Mouse (Mus musculus) neural tube, embryonic 15.5 days (tissue): Measurements from ENCODE around the gene Ugt1a2. TPM values are rescaled to one million over a fixed set of nuclear protein-coding genes. Genes with fewer than 3 reads are reported as not detected.

Experiments used
- ATAC-seq: fragments of 200-750 bp; cut with Nextera tagmentation; 2 replicates; pipeline ENCODE4 v1.8.0; 2017; ENCODE audit warnings: mild to moderate bottlenecking, moderate TSS enrichment, moderate library complexity; ENCODE audit not compliant: low FRiP score
- H3K27ac ChIP-seq: fragments of 300-500 bp; sonication (generic); replicated peaks from 2 replicates; pipeline ENCODE4 v1.5.1; 2015; ENCODE audit warnings: mild to moderate bottlenecking, inconsistent platforms
- H3K27me3 ChIP-seq: fragments of 300-500 bp; sonication (generic); replicated peaks from 2 replicates; pipeline ENCODE4 v1.6.1; 2015; ENCODE audit warnings: inconsistent platforms
- H3K36me3 ChIP-seq: fragments of 300-500 bp; sonication (generic); 2 replicates; pipeline ENCODE4 v1.6.1; 2015; ENCODE audit warnings: inconsistent platforms
- H3K4me1 ChIP-seq: fragments of 300-500 bp; sonication (generic); 2 replicates; pipeline ENCODE4 v1.6.1; 2015; ENCODE audit warnings: inconsistent platforms
- H3K4me2 ChIP-seq: fragments of 300-500 bp; sonication (generic); 2 replicates; pipeline ENCODE4 v1.6.1; 2015; ENCODE audit warnings: inconsistent platforms, mild to moderate bottlenecking, moderate library complexity
- H3K4me3 ChIP-seq: fragments of 300-500 bp; sonication (generic); replicated peaks from 2 replicates; pipeline ENCODE4 v1.5.1; 2015; ENCODE audit warnings: mild to moderate bottlenecking, inconsistent platforms
- H3K9ac ChIP-seq: fragments of 300-500 bp; sonication (generic); replicated peaks from 2 replicates; pipeline ENCODE4 v1.6.1; 2015; ENCODE audit warnings: mild to moderate bottlenecking, inconsistent platforms
- H3K9me3 ChIP-seq: fragments of 300-500 bp; sonication (generic); replicated peaks from 2 replicates; pipeline ENCODE4 v1.6.1; 2016; ENCODE audit warnings: inconsistent platforms
- WGBS: fragments of 180-500 bp; shearing (Covaris S2); methylation state at CpG from one replicate; pipeline ENCODE4 v1.1.7; 2015; ENCODE audit warnings: mixed read lengths; 5-methylcytosine and 5-hydroxymethylcytosine counted together
- polyA plus RNA-seq: library from polyadenylated mRNA; unstranded; fragments of >200 nt; fragmentation: Nextera tagmentation; extraction: Ambion mirVana; gene quantifications from 2 replicates; pipeline ENCODE4 v1.2.1, GENCODE M21; 2015

Ugt1a2 gene
- polyA plus RNA-seq, 1 experiment from 2014 or later, result not detected

DNA sequence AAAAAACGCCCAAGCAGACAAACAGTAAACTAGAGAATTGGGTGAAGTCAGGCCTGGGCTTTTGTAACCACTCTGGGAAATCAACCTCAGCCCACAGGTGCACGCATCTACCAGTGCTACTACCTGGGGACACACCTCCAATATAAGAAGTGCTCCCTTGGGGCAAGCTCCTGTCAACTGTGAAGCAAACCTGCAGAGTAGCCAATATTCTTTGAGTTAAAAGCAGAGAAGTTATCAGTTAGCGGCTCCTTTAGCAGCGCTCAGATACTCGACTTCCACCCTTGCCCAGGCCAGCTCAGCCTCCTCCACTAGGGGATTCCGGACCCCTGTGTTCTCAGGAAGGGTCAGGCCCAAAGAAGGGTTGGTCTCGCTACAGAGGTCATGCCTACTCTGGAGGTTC lies 61.3 kb downstream of the Ugt1a2 start:
- Histone ChIP-seq H3K27ac (no peak overlapping the region), H3K9me3 (no peaks in the 10 kb centered on the region), H3K4me1 (peaks cover 6% of the 10 kb centered on the region), H3K4me2 (no peak overlapping the region), H3K9ac (no peak overlapping the region), H3K27me3 (no peaks in the 10 kb centered on the region), H3K4me3 (no peak overlapping the region), H3K36me3 (peaks cover 66% of the 10 kb centered on the region)
- 86% methylated on average over 7 of the region's 7 CpGs for WGBS
- ATAC-seq, result no peak

DNA sequence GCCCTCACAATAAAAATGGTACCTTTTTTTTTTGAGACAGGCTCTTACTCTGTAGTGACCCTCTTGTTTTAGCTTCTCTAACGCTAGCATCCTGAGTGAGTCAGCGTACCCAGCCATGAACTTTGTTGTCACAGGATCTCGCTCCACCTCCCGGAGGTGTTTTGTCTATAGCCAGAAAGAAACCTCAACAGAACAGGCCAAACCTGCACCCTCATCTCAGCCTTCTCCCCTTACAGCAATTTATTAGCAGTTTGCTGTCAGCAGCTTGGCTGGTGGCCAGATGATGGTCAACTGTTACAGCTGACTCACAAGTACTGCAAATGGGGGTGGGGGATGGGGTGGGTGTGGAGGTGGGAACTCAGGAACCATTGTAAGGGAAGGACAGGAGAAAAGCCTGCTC lies 61.9 kb downstream of the Ugt1a2 start:
- H3K27ac ChIP-seq, result no peak overlapping the region
- no peak overlapping the region for H3K4me2 ChIP-seq
- peaks cover 6% of the 10 kb centered on the region for H3K4me1 ChIP-seq
- H3K4me3 ChIP-seq, result no peak overlapping the region
- H3K9me3 ChIP-seq, result no peaks in the 10 kb centered on the region
- no peak for ATAC-seq
- peaks cover 72% of the 10 kb centered on the region for H3K36me3 ChIP-seq
- 77% methylated on average over 4 of the region's 4 CpGs for WGBS
- H3K9ac ChIP-seq, result no peak overlapping the region
- H3K27me3 ChIP-seq, result no peaks in the 10 kb centered on the region

DNA sequence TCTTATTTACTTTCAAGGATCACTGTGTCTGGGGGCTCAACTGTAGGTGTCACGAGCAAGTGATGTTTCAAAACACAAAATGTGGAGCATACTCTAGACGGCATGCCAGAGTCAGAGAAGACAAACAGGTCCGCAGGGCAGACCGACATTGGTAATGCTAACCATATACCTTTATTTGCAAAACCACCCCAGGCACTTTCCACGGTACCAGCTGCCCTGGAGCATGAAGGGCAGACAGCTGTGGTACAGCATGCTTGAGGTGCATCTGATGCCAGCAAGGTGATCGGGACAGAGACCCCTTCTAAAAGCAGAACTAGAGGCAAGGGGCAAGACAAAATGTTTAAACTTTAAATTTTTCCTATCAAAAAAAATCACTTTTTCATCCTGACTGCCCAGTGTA lies 62.6 kb downstream of the Ugt1a2 start:
- H3K9me3 ChIP-seq, result no peaks in the 10 kb centered on the region
- H3K27ac ChIP-seq, result no peak overlapping the region
- H3K4me1 ChIP-seq, result peaks cover 6% of the 10 kb centered on the region
- no peak for ATAC-seq
- 75% methylated on average over 6 of the region's 6 CpGs for WGBS
- no peak overlapping the region for H3K9ac ChIP-seq
- H3K4me3 ChIP-seq, result no peak overlapping the region
- H3K27me3 ChIP-seq, result no peaks in the 10 kb centered on the region
- peaks cover 79% of the 10 kb centered on the region for H3K36me3 ChIP-seq
- H3K4me2 ChIP-seq, result no peak overlapping the region

DNA sequence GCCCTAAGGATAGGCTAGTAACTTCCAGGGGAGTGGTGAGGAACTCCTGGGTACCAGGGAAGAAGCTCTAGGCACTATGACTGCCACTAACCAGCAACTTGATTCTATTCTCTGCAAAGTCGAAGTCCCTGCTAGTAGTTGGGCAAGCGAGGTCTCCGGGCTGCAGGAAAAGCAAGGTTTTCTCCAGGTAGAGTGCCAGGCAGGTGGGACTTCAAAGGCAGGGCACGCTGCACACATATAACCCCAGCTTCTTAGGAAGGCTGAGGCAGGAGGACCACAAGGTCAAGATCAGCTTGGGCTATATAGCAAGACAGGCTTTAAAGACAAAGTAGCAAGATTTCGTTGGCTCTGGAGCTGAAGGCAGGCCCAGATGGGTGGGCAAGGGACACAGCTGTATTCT lies 63.4 kb downstream of the Ugt1a2 start:
- 92% methylated on average over 5 of the region's 5 CpGs for WGBS
- no peaks in the 10 kb centered on the region for H3K9me3 ChIP-seq
- peaks cover 6% of the 10 kb centered on the region for H3K4me1 ChIP-seq
- no peak for ATAC-seq
- H3K4me3 ChIP-seq, result no peak overlapping the region
- no peaks in the 10 kb centered on the region for H3K27me3 ChIP-seq
- no peak overlapping the region for H3K27ac ChIP-seq
- peaks cover 87% of the 10 kb centered on the region for H3K36me3 ChIP-seq
- H3K4me2 ChIP-seq, result no peak overlapping the region
- H3K9ac ChIP-seq, result no peak overlapping the region

DNA sequence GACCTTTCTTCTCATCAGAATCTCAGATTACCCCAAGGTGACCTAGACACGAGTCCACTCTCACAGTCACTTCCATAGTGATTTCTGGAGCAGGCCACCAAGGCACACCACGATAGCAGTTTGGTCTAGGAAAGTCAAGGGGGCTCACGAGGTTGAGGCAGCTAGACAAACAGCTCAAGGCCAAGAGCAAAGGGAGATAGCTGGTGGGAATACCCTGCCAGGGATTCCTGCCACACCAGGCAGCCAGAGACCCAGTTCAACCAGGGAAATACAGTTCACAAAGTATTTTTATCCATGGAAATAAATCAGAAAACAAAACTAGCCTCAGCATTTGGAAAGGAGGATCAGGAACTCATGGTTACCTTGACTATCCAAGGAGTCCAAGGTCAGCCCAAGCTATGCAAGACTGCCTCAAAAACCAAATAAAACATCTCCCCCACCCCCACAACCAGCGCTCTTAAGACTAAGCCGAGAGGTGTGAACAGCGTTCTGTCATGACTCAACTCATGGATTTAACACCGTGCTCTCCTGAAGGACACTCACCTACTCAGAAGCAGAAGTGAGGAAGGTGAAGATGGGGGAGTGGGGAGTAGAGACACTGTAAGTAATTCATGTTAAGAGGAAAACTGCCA lies 64.0 kb downstream of the Ugt1a2 start:
- H3K4me2 ChIP-seq, result no peak overlapping the region
- H3K27ac ChIP-seq, result no peak overlapping the region
- H3K4me3 ChIP-seq, result no peak overlapping the region
- no peak for ATAC-seq
- no peaks in the 10 kb centered on the region for H3K9me3 ChIP-seq
- no peaks in the 10 kb centered on the region for H3K27me3 ChIP-seq
- no peak overlapping the region for H3K9ac ChIP-seq
- 93% methylated on average over 7 of the region's 7 CpGs for WGBS
- peaks cover 4% of the 10 kb centered on the region for H3K4me1 ChIP-seq
- H3K36me3 ChIP-seq, result peaks cover 93% of the 10 kb centered on the region

DNA sequence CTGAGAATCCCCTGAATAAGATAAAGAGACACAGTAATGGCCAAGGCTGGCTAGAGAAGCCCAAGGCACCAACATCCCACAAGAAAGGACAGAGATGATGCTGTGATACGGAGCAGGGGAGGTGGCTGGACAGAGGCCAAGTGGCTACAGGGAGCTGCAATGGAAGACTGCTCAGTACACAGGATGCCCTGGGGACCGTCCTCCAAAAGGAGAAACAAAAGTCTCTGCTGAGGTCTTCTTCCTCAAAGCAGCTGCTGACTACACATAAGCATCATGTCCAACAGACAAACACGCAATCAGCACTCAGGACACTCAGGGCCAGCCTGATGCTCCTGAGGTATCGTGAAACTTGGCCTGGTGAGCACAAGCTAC lies 64.5 kb downstream of the Ugt1a2 start:
- no peaks in the 10 kb centered on the region for H3K9me3 ChIP-seq
- no peak overlapping the region for H3K4me2 ChIP-seq
- no peaks in the 10 kb centered on the region; the same call in 1 of the 2 replicates for H3K4me1 ChIP-seq
- H3K27ac ChIP-seq, result no peak overlapping the region
- peaks cover 97% of the 10 kb centered on the region for H3K36me3 ChIP-seq
- H3K27me3 ChIP-seq, result no peaks in the 10 kb centered on the region
- ATAC-seq, result no peak
- no peak overlapping the region for H3K4me3 ChIP-seq
- no peak overlapping the region for H3K9ac ChIP-seq
- 79% methylated on average over 4 of the region's 4 CpGs for WGBS

DNA sequence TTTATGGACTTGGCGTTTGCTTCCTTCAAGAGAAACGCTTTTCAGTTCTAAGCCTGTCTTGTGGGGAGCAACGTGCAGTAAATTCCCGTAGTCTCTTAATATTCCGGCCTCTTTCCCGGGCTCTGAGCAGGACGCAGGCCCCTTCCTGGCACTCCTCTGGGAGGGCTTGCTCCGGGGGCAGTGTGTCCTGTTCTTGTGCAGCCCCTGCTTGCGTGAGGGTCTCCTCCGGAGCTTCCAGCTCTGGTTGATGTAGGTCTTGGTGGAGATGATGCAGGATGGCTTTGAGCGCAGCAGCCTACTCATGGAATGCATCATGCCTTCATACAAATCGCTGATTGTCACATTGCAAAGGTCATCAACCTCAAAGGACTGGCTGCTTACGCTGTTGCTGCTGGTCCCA lies 65.7 kb downstream of the Ugt1a2 start:
- no peak overlapping the region for H3K4me2 ChIP-seq
- peaks cover 89% of the 10 kb centered on the region for H3K36me3 ChIP-seq
- no peak for ATAC-seq
- H3K4me1 ChIP-seq, result no peaks in the 10 kb centered on the region; the same call in 1 of the 2 replicates
- H3K4me3 ChIP-seq, result no peak overlapping the region
- H3K9me3 ChIP-seq, result no peaks in the 10 kb centered on the region
- H3K9ac ChIP-seq, result no peak overlapping the region
- WGBS, result 89% methylated on average over 13 of the region's 13 CpGs
- no peak overlapping the region for H3K27ac ChIP-seq
- no peaks in the 10 kb centered on the region for H3K27me3 ChIP-seq

DNA sequence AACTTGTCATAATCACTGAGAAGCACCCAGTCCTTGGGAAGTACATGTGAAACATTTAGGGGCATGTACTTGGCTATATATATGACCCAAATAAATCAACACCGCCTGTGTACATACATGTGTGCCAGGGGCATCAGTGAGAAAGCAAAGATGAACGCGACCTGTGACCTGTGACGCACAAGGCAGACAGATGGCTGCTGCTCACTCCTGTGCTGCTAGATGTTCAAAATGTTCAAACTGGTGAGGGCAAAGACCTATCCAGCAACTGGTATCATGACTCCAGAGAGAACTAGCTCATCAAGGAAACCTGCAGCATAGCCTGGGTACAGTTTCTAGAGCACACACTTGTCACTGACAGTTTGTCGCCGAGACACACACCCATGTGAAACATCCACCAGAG lies 67.1 kb downstream of the Ugt1a2 start:
- no peak overlapping the region for H3K4me3 ChIP-seq
- H3K27me3 ChIP-seq, result no peaks in the 10 kb centered on the region
- no peaks in the 10 kb centered on the region for H3K9me3 ChIP-seq
- H3K4me1 ChIP-seq, result no peaks in the 10 kb centered on the region; the same call in 1 of the 2 replicates
- ATAC-seq, result no peak
- peaks cover 81% of the 10 kb centered on the region for H3K36me3 ChIP-seq
- no peak overlapping the region for H3K4me2 ChIP-seq
- H3K27ac ChIP-seq, result no peak overlapping the region
- no peak overlapping the region for H3K9ac ChIP-seq
- WGBS, result 96% methylated on average over 6 of the region's 6 CpGs

DNA sequence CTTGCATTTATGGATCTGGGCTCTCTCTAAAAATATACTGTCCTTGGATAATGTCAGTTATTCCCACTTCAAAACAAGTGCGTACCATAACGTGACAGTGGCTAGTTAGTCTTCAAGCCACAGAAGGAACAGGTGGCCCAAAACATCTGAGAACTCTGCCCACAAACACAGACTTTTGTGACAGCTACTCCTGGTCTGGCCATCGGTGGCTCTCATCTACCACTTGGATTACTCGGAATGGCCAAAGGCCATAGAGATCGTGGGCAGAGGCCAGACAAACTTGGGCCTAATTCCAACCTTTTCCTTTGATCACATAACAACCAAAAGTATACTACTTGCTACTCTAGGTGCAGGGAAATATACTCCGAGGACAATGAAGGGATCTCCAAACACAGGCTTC lies 67.7 kb downstream of the Ugt1a2 start:
- 89% methylated on average over 6 of the region's 6 CpGs for WGBS

More for the DNA sequence above, 67.7 kb downstream of the Ugt1a2 start:
- H3K9ac ChIP-seq, result no peak overlapping the region
- no peaks in the 10 kb centered on the region for H3K4me1 ChIP-seq
- no peak overlapping the region for H3K4me2 ChIP-seq
- no peak for ATAC-seq
- H3K36me3 ChIP-seq, result peaks cover 80% of the 10 kb centered on the region
- H3K27ac ChIP-seq, result no peak overlapping the region
- no peak overlapping the region for H3K4me3 ChIP-seq
- H3K27me3 ChIP-seq, result no peaks in the 10 kb centered on the region
- H3K9me3 ChIP-seq, result no peaks in the 10 kb centered on the region

Other genes starting within 250 kb of the Ugt1a2 start
- gene Usp40, start 192.1 kb upstream of the Ugt1a2 start, polyA plus RNA-seq, result 20.4 and 22.5 TPM in 2 replicates
- not detected in 2 replicates for gene Ugt1a10, start 145.2 kb upstream of the Ugt1a2 start, polyA plus RNA-seq
- 0.12 TPM in 1 of 2 replicates, not detected in the other for gene Ugt1a9, start 129.8 kb upstream of the Ugt1a2 start, polyA plus RNA-seq
- not detected in 2 replicates for gene Ugt1a8, start 112.8 kb upstream of the Ugt1a2 start, polyA plus RNA-seq
- gene Ugt1a7c, start 105.5 kb upstream of the Ugt1a2 start, polyA plus RNA-seq, result 1.5 and 3.7 TPM in 2 replicates
- gene Ugt1a6b, start 97.3 kb upstream of the Ugt1a2 start, polyA plus RNA-seq, result 0.10 TPM in 1 of 2 replicates, not detected in the other
- 1.7 and 1.9 TPM in 2 replicates for gene Ugt1a6a, start 65.8 kb upstream of the Ugt1a2 start, polyA plus RNA-seq
- not detected in 2 replicates for gene Ugt1a5, start 34.6 kb upstream of the Ugt1a2 start, polyA plus RNA-seq
- 11.9 and 13.7 TPM in 2 replicates for gene Dnajb3, start 5.2 kb downstream of the Ugt1a2 start, polyA plus RNA-seq
- gene Ugt1a1, start 11.4 kb downstream of the Ugt1a2 start, polyA plus RNA-seq, result 0.34 TPM in 1 of 2 replicates, not detected in the other
- 0.41 and 0.69 TPM in 2 replicates for gene Mroh2a, start 26.4 kb downstream of the Ugt1a2 start, polyA plus RNA-seq
- gene Hjurp, start 77.0 kb downstream of the Ugt1a2 start, polyA plus RNA-seq, result 63.6 and 84.0 TPM in 2 replicates
- 0.11 and 0.14 TPM in 2 replicates for gene Trpm8, start 77.1 kb downstream of the Ugt1a2 start, polyA plus RNA-seq
- gene Spp2, start 206.4 kb downstream of the Ugt1a2 start, polyA plus RNA-seq, result not detected in 2 replicates